Mouse (Mus musculus) spleen, adult 12 weeks (tissue): ENCODE results near the gene Icmt.

Experiments
- DNase-seq: peaks from one replicate; pipeline ENCODE4 v3.0.0; 2022; ENCODE audit warnings: low spot score

Icmt gene

DNA sequence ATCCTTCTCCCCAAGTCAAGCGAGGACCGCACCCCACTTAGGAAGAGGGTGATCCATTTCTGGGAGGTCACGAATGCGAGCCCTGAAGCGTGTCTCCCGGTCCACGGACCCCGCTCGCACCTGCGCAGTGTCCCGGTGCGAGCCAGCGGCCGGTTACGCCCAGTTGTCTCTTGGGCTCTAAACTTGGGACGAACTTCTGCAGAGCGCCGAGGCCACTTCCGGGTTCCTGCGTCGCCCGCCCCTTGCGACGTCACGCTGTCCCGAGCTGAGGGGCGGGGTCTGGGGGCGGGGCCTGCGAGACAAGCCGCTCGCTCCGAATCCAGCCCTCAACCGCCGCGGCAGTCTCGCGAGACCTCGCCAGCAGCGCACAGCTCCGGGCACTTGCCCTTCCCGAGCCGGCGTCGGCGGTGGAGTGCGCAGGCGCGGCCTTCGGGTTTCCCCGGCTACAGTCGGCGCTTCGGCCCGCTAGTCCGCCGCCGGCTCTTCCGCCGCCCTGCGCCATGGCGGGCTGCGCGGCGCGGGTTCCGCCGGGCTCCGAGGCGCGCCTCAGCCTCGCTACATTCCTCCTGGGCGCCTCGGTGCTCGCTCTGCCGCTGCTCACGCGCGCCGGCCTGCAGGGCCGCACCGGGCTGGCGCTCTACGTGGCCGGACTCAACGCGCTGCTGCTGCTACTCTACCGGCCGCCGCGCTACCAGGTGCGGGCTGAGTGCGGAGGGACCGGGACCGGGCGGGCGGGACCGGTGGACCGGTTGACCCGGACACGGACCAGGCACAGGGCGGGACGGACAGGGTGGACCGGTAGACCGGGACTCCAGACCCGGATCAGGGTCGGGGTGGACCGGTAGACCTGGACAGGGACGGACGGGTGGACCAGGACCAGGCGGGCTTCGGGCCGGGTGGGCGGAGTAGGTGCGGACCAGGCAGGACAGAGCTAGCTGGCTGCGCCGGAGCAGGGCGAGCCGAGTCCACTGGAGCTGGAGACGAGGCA lies at the start of gene Icmt:
Gene Icmt (plus strand): TSS at position 354 of the 988 bp plus-strand sequence.
- peak; percentile 99 for DNase-seq

DNA sequence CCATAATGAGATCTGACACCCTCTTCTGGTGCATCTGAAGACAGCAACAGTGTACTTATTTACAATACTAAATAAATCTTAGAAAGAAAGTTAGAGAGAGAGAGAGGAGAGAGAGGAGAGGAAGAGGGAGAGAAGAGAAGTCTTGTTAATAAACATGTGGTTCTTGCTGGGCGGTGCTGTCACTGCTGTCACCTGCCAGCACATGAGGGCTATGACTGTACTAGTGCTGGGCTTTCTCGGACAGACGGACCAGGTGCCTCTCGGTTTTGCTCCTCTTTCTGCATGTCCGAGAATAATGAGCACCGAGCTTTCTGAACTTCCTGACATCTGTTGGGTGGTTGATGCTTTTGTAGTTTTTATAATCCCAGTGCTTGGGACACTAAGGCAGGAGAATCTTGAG lies 46.4 kb upstream of the Icmt start:
- DNase-seq = no peak

DNA sequence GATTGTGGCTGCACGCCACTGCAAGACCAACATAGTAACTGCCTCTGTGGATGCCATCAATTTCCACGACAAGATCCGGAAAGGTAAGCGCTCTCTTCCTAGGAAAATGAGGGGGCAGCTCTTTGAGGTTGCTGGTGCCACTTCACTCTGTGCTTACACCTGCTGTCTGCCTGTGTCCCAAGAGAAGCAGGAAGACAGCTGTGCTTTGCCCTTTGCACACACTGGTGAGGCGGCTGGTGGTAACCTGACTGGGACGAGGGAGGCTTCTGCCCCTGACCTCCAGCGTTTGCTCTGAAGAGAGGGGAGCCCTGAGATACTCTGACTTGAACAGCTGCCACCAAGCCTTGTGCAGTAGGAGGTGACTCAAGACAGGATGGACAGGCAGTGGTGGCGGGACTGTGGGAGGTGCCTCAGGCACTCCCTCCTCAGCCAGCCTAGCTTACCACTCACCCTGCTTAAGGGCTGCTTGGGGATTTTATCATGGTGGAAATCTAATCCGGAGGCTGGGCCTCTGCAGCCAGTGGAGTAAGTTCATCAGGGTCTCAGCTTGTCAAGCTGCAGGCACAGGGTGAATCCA lies 43.8 kb upstream of the Icmt start:
- DNase-seq = no peak

GRCm38 (mm10) chr4:152257070-152257469 lies 40.0 kb upstream of the Icmt start:
- peak; percentile 43 for DNase-seq

DNA sequence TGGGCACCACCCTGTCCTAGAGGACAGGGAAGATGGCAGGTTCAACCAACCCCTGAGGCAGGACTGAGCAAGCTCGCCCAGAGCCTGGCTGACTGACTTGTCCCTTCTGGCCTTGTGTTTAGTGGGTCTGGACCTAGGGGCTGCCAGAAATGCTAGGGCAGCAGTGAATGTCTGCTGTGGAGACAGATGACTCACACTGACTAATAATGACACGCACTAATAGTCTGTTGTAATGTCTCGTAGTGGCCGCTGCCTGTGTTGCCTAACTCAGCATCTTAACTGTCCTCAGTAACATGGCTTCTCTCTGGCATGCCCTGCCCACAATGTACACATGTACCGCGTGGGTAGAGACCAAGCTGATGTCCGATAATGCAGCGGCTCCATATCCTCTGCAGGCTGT lies 36.6 kb upstream of the Icmt start:
- DNase-seq = no peak

DNA sequence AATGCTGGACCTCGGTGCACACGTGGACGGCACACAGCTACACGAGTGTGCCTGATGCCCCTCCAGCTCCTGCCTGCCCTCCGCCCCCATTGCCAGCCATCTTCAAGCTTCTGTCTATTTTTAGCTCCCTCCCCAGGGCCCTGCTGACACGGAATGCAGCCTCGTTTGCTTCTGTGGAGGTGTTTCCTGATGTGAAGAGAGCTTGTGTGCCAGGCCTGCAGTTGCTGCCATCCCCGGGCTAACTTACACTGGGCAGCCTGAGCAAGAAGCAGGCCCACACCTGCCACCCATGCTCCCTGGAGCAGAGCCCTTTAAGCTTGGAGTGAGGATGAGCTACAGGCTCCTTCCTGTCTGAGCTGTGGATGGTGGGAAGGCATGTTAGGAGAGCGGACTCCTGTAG lies 34.8 kb upstream of the Icmt start:
- DNase-seq = no peak

DNA sequence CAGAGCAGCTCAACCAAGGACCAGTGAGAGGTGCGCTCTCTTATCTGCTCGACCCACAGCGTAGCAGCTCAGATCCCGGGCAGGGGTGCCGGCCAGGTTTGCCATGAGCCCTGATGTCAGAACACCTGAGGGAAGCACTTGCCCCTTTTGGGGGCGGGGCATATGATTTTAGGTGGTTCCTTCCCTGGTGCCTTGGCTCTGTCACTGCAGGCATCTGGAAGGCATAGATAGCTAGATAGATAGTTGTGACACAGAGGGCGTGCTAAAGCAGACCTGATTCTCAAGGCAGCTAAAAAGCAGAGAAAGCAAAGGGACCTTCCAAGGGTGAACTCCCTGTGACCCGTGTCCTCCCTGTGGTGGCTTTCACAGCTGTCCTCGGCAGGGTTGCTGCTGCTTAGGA lies 33.9 kb upstream of the Icmt start:
- no peak for DNase-seq

GRCm38 (mm10) chr4:152263512-152264176 lies 33.4 kb upstream of the Icmt start:
- DNase-seq = no peak

DNA sequence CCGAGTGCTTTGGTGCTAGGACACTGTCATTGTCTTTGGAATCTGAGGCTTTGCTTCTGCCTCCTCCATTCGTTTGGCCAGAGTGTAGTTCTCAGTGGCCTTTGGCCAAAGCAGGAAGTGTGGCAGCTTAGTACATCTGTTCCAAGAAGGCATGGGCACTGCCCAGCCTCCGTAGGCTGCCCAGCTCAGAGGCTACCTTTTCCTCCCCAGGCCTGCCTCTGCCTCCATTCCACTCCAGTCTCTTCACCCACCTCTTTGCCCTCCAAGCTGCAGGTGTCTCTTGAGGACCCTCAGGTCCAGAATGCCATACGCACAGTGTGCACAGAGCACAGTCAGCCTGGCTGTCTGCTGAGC lies 32.9 kb upstream of the Icmt start:
- DNase-seq = no peak

DNA sequence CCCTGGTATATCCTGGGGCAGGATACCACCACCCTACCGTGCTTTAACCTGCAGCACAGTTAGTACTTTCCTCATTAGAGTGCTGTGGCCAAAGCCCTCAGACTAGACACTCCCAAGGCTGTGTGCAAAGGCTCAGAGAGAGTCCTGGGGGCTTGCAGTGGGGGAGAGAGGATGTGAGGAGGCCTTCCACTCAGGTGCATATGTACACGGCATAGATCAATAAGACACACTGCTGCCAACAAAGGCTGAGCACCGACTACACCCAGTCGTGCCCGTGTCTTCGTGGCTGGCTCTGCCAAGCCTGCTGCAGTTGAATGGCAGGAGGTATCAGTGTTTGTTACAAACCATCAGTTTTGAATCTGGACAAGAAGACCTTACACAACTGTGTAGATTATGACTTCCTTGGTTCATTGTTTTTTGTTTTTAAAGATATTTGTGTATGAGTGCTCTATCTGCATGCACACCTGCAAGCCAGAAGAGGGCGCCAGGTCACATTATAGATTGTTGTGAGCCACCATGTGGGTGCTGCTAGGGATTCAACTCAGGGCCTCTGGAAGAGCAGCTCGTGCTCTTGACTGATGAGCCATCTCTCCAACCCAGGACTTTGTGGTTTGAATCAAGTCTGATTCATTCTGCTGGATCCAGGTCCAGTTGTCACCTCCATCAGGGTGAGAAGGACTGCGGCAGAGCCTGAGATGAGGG lies 32.0 kb upstream of the Icmt start:
- DNase-seq = no peak

DNA sequence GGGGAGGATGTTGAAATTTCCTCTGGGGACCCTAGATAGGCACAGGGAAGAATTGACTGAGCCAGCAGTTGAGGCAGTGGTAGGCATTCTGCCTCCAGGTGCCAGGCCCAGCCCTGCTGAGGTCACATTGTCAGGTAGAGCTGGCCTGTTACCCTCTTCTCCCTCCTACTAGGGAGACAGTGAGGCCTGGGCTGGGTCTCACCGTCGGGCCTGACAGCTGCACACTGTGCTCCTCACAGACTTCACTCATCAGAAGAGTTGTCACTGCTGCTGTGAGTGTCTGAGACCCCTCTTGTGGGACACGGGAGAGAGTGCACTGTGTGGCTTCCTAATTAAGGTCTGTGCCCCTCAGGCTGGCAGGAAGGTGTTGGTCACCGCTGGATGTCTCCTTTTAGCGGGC lies 31.2 kb upstream of the Icmt start:
- DNase-seq = no peak

DNA sequence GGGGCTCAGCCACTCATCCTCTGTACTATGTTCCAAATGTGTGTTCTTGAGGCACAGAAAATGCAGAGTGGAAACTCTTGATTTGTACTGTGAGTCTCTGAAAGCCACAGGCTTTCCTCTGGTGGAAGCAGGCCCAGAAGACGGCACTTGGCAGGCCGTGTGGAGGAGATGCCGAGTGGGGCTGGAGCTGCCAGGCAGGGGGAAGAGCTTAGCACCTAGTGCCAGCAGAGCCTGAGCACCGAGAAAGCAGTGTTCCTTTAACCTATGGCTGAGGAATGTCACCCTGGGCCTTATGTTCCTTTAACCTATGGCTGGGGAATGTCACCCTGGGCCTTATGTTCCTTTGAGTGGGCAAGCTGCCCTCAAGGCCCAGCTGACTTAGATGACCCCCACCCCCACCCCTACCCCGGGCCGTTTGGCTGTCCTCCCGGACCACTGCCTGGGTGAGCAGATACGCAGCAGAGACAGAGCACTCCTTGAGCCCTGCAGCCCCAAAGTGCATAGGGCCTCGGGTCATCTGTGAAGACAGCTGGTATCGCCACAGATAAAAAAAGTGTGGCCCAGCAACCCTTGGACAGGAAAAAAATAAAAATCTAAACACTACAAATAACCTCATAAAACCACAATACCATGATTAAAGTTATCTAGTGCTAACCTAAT lies 30.7 kb upstream of the Icmt start:
- no peak for DNase-seq

- no peak for DNase-seq
Measured at GRCm38 (mm10) chr4:152267748-152268369, 29.2 kb upstream of the Icmt start.

DNA sequence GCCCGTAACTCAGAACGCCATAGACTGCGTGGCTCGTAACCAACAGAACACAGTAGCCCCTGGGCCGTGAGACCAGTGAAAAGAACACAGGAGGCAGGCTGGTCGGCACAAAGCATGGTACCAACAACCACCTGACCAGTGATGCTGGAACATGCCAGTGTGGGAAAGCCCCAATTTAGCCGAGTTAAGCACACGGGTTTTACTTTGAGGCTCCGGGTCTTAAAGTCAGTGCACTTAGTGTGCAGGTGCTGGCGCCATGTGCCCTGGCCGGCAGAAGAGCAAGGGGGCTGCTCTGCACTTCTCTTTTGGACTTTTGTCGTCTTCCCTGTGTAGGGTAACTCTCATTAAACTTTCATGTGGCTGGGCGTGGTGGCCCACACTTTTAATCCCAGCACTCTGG lies 27.1 kb upstream of the Icmt start:
- DNase-seq = no peak

GRCm38 (mm10) chr4:152270599-152270998 lies 26.4 kb upstream of the Icmt start:
- no peak for DNase-seq

DNA sequence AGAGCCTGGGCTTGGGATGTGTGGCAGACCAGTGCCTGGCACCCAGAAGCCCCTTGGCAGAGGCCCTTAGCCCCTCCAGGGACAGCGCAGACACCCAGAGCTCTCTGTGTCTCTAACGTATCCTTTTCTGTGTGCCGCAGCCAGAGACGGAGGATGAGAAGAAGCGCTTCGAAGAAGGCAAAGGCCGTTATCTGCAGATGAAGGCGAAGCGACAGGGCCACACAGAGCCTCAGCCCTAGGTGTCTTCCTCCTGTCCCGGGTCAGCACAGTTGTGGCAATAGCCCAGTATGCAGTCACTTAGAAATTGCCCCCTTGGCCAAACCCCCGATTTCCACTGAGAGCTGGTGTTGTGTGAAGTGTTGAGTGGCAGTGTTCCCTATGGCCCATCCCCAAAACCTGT lies 25.7 kb upstream of the Icmt start:
- no peak for DNase-seq

GRCm38 (mm10) chr4:152272006-152272405 lies 25.0 kb upstream of the Icmt start:
- no peak for DNase-seq

DNA sequence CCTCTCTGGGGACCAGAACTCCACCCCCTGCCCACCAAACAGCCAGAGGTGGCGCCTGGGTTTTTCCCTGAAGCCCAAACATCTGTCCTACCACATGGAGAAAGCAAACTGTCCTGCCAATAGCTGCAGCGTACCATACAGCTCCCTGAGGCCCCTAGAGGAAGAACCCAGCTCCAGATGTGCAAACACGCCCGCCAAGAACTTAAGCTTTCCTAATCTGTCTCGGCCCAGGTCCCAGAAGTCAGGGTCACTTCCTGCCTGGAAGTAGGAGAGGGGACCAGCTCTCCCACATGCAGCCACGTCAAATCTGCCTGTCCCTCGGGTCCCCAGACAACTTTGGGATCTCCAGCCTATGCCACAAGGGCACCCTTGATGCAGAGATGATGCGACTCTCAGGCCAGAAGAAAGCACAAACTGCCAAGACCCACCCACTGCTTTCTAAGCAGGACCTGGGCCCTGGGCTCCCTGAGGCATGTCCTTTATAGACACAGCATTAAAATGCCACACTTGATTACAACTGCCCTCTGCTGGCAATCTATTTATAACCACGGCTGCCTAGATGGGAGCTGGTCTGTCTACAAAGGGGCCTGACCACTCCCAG lies 24.5 kb upstream of the Icmt start:
- DNase-seq = no peak

GRCm38 (mm10) chr4:152273191-152273590 lies 23.8 kb upstream of the Icmt start:
- no peak for DNase-seq

GRCm38 (mm10) chr4:152273621-152274236 lies 23.3 kb upstream of the Icmt start, which contains the start of gene Gpr153:
Gene Gpr153, plus strand, starts transcription at chr4:152274232.
- no peak for DNase-seq
